Mouse (Mus musculus) heart, embryonic 10.5 days (tissue): ENCODE measurements at regions not wholly inside any gene's neighbourhood (a gene's known extent, or its start where the extent isn't known, plus 50 kb on each side); places are given as distances from the start of the nearest gene placed in this dataset.

Source experiments
- DNase-seq: peaks from one replicate; pipeline ENCODE4 v3.0.0-alpha.2; 2017; ENCODE audit warnings: low spot score
- H3K27ac ChIP-seq: fragments of 300-500 bp; sonication (generic); 2 replicates; pipeline ENCODE4 v1.5.1; 2016; ENCODE audit warnings: mild to moderate bottlenecking
- H3K27me3 ChIP-seq: fragments of 300-500 bp; sonication (generic); 2 replicates; pipeline ENCODE4 v1.6.1; 2016; ENCODE audit warnings: mild to moderate bottlenecking; ENCODE audit not compliant: poor library complexity, insufficient read depth, severe bottlenecking
- H3K36me3 ChIP-seq: fragments of 300-500 bp; sonication (generic); 2 replicates; pipeline ENCODE4 v1.6.1; 2016; ENCODE audit warnings: mild to moderate bottlenecking, moderate library complexity
- H3K4me1 ChIP-seq: fragments of 300-500 bp; sonication (generic); 2 replicates; pipeline ENCODE4 v1.6.1; 2016; ENCODE audit warnings: mild to moderate bottlenecking
- H3K4me3 ChIP-seq: fragments of 300-500 bp; sonication (generic); 2 replicates; pipeline ENCODE4 v1.5.1; 2016; ENCODE audit warnings: mild to moderate bottlenecking, moderate library complexity
- H3K9me3 ChIP-seq: fragments of 300-500 bp; sonication (generic); 2 replicates; pipeline ENCODE4 v1.6.1; 2016; ENCODE audit warnings: mild to moderate bottlenecking, moderate library complexity
- WGBS: fragments of 180-500 bp; shearing (Covaris S2); methylation state at CpG from one replicate; pipeline ENCODE4 v1.1.7; 2016; 5-methylcytosine and 5-hydroxymethylcytosine counted together

- no peak overlapping the region for H3K27ac ChIP-seq
- H3K4me1 ChIP-seq = no peaks in the 10 kb centered on the region
- DNase-seq = no peak
- H3K36me3 ChIP-seq = no peaks in the 10 kb centered on the region
- H3K27me3 ChIP-seq = no peaks in the 10 kb centered on the region
- H3K4me3 ChIP-seq = no peak overlapping the region
- H3K9me3 ChIP-seq = no peaks in the 10 kb centered on the region
- WGBS = 87% methylated on average over 6 of the region's 6 CpGs
These were observed 80.7 kb upstream of the Hhip start for GRCm38 (mm10) chr8:80138481-80138880.

GRCm38 (mm10) chr8:80120378-80120965, 62.7 kb upstream of the Hhip start:
- no peaks in the 10 kb centered on the region for H3K36me3 ChIP-seq
- no peak overlapping the region for H3K27ac ChIP-seq
- DNase-seq = no peak
- H3K9me3 ChIP-seq = no peaks in the 10 kb centered on the region
- H3K27me3 ChIP-seq = no peaks in the 10 kb centered on the region
- 85% methylated on average over 3 of the region's 3 CpGs for WGBS
- peaks cover 6% of the 10 kb centered on the region for H3K4me1 ChIP-seq
- H3K4me3 ChIP-seq = no peak overlapping the region

DNA sequence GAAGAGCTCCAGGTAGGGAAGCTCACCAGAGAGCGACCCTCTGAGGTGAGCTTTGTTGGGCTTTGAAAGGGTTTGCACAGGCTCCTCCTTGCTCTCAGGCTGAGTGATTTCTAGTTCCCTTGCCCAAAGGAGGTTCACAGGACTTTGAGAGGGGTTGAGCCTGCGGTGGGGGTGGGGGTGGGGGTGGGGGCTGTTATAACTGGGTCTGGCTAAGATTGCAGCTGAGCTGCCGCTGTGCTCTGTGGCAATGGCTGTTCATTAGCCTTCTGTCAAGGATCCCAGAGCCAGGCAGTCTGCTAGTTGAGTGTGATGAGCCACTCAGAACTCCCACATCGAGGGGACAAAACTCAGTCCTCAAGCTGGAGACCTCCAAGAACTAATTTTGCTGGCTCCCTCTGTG, 59.5 kb upstream of the Hhip start:
- no peak overlapping the region for H3K27ac ChIP-seq
- no peaks in the 10 kb centered on the region for H3K27me3 ChIP-seq
- WGBS = 35% methylated on average over 4 of the region's 4 CpGs
- no peaks in the 10 kb centered on the region for H3K9me3 ChIP-seq
- H3K36me3 ChIP-seq = no peaks in the 10 kb centered on the region
- H3K4me3 ChIP-seq = no peak overlapping the region
- H3K4me1 ChIP-seq = peaks cover 6% of the 10 kb centered on the region
- DNase-seq = no peak
